Mouse (Mus musculus): ENCODE data around the gene Man1c1. TPM values are rescaled to one million over a fixed set of nuclear protein-coding genes. Genes with fewer than 3 reads are reported as not detected.

Gene Man1c1
- polyA plus RNA-seq, 1 experiment from 2014 or later: 5.6 TPM

DNA sequence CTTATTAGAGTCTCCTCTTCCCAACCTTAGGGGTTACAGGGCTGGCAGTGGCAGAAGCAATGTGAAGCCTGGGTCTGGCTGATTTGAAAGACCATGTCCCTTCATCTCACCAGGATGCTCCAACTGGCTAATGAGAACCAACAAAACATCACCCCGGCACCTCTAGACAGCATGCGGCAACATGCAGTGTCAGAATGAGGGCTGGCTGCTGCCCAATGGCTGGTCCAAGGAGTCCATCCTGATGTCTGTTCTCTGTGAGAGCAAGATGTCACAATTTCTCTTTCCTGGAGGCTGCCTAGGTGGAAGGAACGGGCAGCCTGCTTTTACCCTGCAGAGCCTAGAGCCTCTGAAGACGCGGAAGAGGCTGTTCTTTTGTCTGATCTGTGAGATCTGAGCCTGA is 46.6 kb downstream of the Man1c1 start:
- Histone ChIP-seq H3K9ac (replicated peaks; ENCODE audit: low read depth, low read length) (no peak overlapping the region), H3K27ac (ENCODE audit: low read depth, low read length) (no peak overlapping the region), H3K36me3 (ENCODE audit: control insufficient read depth, insufficient read depth, low read length) (no peaks in the 10 kb centered on the region), H3K4me2 (ENCODE audit: low read depth, low read length) (no peak overlapping the region), H3K4me1 (ENCODE audit: control insufficient read depth, insufficient read depth, low read length) (peaks cover 24% of the 10 kb centered on the region), H3K9me3 (ENCODE audit: control insufficient read depth, low read length) (no peaks in the 10 kb centered on the region), H3K27me3 (ENCODE audit: control insufficient read depth, insufficient read depth, low read length) (no peaks in the 10 kb centered on the region), H3K4me3 (ENCODE audit: low read depth, low read length) (no peak overlapping the region)
- 62% methylated on average over 5 of the region's 5 CpGs for WGBS
- no peak for ATAC-seq (ENCODE audit: low read depth)

DNA sequence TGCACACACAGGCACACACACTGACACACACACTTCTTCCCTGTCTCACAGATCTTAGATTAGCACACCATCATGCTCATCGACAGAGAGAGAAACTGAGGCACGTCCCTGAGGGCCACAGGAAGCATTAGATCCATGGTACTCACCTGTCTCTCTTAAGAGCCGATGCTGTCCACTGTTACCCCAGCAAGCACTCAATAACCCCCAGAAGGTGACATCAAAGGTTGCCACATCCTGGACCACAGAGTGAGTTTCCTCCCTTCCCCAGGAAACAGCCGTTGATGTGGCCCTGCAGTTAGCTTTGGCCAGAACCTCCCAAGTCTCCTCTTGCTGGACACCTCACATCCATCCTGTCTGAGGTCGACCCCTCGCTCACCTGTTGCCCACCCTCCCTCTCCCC is 49.7 kb downstream of the Man1c1 start:
- no peaks in the 10 kb centered on the region for H3K36me3 ChIP-seq (ENCODE audit: control insufficient read depth, insufficient read depth, low read length)
- H3K4me1 ChIP-seq (ENCODE audit: control insufficient read depth, insufficient read depth, low read length): peaks cover 4% of the 10 kb centered on the region; the same call in 1 of the 2 replicates
- H3K4me3 ChIP-seq (ENCODE audit: low read depth, low read length): no peak overlapping the region
- H3K27me3 ChIP-seq (ENCODE audit: control insufficient read depth, insufficient read depth, low read length): no peaks in the 10 kb centered on the region
- no peak overlapping the region for H3K27ac ChIP-seq (ENCODE audit: low read depth, low read length)
- no peak overlapping the region for H3K9ac ChIP-seq (replicated peaks; ENCODE audit: low read depth, low read length)
- WGBS: 91% methylated on average over 6 of the region's 6 CpGs
- H3K9me3 ChIP-seq (ENCODE audit: control insufficient read depth, low read length): no peaks in the 10 kb centered on the region
- H3K4me2 ChIP-seq (ENCODE audit: low read depth, low read length): no peak overlapping the region
- ATAC-seq (ENCODE audit: low read depth): no peak

DNA sequence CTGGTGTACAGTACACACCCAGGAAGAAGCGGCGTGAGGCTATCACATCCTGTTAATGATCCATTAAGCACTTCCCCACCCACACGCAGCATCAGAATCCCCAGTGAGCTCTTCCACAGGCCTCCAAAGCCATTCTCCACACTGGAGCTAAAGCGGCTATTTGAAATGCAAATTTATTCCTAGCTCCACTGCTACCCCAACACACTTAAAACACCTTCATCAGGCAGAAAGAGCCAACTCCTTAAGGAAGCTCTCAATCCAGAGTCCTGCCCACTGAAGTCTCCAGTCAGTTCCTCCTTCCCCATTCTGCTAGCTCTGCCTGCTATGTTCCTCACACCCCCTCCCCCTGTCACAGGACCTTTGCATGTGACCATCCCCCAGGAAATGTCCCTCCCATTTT is 51.4 kb downstream of the Man1c1 start:
- 32% methylated on average over 4 of the region's 4 CpGs for WGBS
- no peak overlapping the region for H3K27ac ChIP-seq (ENCODE audit: low read depth, low read length)

DNA sequence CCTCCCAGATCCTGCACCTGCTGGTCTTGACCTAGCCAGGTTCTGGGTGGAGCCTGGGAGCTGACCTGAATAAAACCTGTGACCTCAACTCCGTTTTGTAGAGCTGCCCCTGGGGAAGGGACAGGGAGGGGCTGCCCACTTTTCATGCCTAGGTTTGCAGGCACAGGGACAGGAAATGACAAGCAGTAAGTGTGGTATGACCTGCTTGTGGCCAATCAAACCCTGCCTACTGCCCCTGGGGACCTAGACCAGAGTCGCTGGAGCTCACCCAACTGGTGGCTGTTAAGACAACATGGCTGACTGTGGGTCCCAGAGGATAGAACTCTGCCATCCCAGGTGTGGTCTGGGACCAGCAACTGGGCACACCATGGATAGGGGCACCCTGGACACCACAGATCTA is 51.9 kb downstream of the Man1c1 start:
- Histone ChIP-seq H3K4me3 (ENCODE audit: low read depth, low read length) (no peak overlapping the region), H3K9me3 (ENCODE audit: control insufficient read depth, low read length) (no peaks in the 10 kb centered on the region), H3K27me3 (ENCODE audit: control insufficient read depth, insufficient read depth, low read length) (no peaks in the 10 kb centered on the region), H3K9ac (replicated peaks; ENCODE audit: low read depth, low read length) (no peak overlapping the region), H3K4me1 (ENCODE audit: control insufficient read depth, insufficient read depth, low read length) (no peaks in the 10 kb centered on the region), H3K4me2 (ENCODE audit: low read depth, low read length) (no peak overlapping the region), H3K27ac (ENCODE audit: low read depth, low read length) (no peak overlapping the region), H3K36me3 (ENCODE audit: control insufficient read depth, insufficient read depth, low read length) (no peaks in the 10 kb centered on the region)
- no peak for ATAC-seq (ENCODE audit: low read depth)
- 63% methylated on average over 2 of the region's 2 CpGs for WGBS

More for the DNA sequence above, 51.4 kb downstream of the Man1c1 start:
- H3K9me3 ChIP-seq (ENCODE audit: control insufficient read depth, low read length): no peaks in the 10 kb centered on the region
- H3K4me2 ChIP-seq (ENCODE audit: low read depth, low read length): no peak overlapping the region
- no peaks in the 10 kb centered on the region for H3K36me3 ChIP-seq (ENCODE audit: control insufficient read depth, insufficient read depth, low read length)
- no peak; the same call in 1 of the 2 replicates for ATAC-seq (ENCODE audit: low read depth)
- no peak overlapping the region for H3K9ac ChIP-seq (replicated peaks; ENCODE audit: low read depth, low read length)
- H3K4me3 ChIP-seq (ENCODE audit: low read depth, low read length): no peak overlapping the region
- no peaks in the 10 kb centered on the region for H3K27me3 ChIP-seq (ENCODE audit: control insufficient read depth, insufficient read depth, low read length)
- H3K4me1 ChIP-seq (ENCODE audit: control insufficient read depth, insufficient read depth, low read length): no peaks in the 10 kb centered on the region

DNA sequence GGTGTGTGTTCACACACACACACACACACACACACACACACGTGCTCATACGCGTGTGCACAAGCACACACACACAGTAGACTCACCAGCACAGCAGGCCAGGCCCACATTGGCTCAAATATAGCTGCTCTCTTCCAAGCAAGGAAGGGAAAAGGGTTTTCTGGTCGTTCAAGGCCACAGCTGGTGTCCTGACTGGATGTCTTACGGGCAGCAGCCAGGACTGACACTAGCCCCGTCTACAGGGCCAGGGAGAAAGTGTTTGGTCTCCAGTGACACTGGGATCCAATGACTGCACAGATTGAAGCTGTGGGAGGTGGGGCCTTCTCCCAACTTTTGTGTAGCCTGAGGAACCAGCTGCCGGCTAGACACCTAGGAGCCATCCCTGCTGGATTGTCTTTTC is 52.7 kb downstream of the Man1c1 start:
- no peak overlapping the region for H3K9ac ChIP-seq (replicated peaks; ENCODE audit: low read depth, low read length)
- no peaks in the 10 kb centered on the region for H3K36me3 ChIP-seq (ENCODE audit: control insufficient read depth, insufficient read depth, low read length)
- no peak for ATAC-seq (ENCODE audit: low read depth)
- WGBS: 61% methylated on average over 7 of the region's 7 CpGs
- no peaks in the 10 kb centered on the region for H3K9me3 ChIP-seq (ENCODE audit: control insufficient read depth, low read length)
- H3K27ac ChIP-seq (ENCODE audit: low read depth, low read length): no peak overlapping the region
- H3K4me2 ChIP-seq (ENCODE audit: low read depth, low read length): no peak overlapping the region
- no peaks in the 10 kb centered on the region for H3K4me1 ChIP-seq (ENCODE audit: control insufficient read depth, insufficient read depth, low read length)
- H3K27me3 ChIP-seq (ENCODE audit: control insufficient read depth, insufficient read depth, low read length): no peaks in the 10 kb centered on the region
- H3K4me3 ChIP-seq (ENCODE audit: low read depth, low read length): no peak overlapping the region

DNA sequence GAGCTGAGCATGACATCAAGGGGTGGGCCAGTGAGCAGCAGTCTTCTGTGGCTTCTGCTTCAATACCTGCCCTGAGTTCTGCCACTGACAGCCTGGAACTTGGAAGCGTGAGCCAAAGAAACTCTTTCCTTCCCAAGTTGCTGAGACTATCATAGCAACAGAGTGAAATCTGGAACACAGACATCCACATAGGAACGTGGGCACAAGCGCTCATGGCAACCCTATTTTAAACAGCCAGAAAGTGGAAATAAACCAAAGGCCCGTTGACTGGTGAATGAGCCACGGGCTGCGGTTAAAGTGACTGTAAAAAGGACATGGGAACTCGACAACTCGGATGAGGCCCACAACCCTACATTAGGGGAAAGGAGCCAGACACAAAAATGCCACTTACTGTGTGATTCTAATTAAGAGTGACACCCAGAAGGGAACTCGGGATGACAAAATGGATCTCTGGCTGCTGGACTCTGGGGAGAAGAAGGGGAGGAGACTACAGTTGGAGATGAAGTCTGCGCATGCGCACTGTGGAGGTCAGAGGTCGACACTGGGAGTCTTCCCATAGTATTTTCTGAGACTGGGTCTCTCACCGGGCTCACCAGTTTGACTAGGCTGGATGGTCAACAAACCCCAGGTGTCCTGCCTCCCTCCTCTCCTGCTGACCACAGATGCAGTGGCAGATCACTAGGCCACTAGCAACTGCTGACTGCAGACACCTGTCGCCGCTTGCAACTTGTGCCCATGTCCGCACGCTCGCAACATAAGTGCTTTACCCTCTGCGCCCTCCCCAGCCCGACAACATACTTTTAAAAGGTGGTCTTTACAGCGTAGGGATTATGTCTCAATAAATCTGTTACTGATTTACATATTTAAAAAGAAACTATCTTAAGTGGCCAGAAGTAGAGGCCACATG is 58.8 kb downstream of the Man1c1 start:
- Histone ChIP-seq H3K9ac (replicated peaks; ENCODE audit: low read depth, low read length) (no peak overlapping the region), H3K27me3 (ENCODE audit: control insufficient read depth, insufficient read depth, low read length) (no peaks in the 10 kb centered on the region), H3K4me3 (ENCODE audit: low read depth, low read length) (no peak overlapping the region), H3K4me2 (ENCODE audit: low read depth, low read length) (no peak overlapping the region), H3K27ac (ENCODE audit: low read depth, low read length) (no peak overlapping the region), H3K36me3 (ENCODE audit: control insufficient read depth, insufficient read depth, low read length) (no peaks in the 10 kb centered on the region), H3K9me3 (ENCODE audit: control insufficient read depth, low read length) (no peaks in the 10 kb centered on the region), H3K4me1 (ENCODE audit: control insufficient read depth, insufficient read depth, low read length) (no peaks in the 10 kb centered on the region)
- no peak for ATAC-seq (ENCODE audit: low read depth)
- 88% methylated on average over 21 of the region's 21 CpGs for WGBS

DNA sequence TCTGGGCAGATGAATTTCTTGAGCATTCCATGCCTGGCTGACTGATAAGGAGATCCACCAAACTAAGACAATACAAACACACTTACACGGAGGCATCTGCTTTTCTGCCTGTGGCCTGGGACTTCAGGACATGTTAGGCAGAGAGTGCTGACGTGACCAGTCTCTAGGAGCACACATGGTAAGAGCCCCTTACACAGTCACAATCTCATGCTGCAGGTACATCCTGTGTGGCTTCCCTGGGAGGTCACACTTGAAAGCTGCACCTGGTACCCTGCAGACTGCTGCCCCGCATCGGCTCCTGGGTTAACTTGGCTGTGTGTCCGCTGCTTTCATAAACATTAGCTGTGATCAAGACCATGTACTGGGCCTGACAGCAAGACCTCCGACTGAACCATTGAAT is 59.7 kb downstream of the Man1c1 start:
- WGBS: 93% methylated on average over 6 of the region's 6 CpGs
- no peak for ATAC-seq (ENCODE audit: low read depth)

DNA sequence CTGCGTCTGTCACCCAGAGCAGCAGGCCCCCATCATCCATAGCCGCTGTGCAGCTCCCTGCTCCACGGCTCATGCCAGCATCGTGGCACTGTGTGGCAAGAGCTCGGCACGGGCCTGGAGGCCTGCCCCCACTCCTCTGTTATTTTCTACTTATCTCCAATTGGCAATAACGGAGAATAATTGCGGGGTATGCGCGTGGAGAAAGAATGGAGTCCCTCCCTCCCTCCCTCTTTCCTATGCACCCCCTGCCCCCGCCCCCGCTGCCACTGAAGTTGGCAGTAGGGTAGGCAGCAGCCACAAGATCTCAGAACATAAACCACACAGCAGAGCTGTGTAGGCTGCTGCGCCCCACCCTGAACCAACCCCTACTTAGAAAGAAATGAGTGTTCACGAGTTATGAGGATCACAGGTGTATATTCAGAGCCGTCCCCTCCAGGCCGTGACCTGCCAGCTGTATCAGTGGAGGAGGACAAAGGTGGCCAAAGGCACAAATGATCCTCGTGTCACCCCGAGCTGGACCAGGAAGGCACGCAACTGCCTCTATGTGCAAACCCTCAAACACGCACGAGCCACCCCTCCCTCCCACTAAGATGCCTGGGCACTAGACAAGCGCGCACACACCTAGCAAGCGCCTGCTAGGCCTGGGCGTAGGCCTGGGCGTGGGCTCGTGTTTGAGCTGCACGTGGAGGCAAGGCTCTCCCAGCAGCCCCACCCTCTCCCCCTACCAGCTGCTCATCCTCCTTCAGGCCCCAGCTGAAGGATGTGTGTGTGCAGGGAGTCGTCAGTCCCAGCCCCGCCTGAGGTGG is 62.2 kb downstream of the Man1c1 start:
- H3K4me3 ChIP-seq (ENCODE audit: low read depth, low read length): no peak overlapping the region
- H3K36me3 ChIP-seq (ENCODE audit: control insufficient read depth, insufficient read depth, low read length): no peaks in the 10 kb centered on the region
- ATAC-seq (ENCODE audit: low read depth): no peak
- H3K4me1 ChIP-seq (ENCODE audit: control insufficient read depth, insufficient read depth, low read length): no peaks in the 10 kb centered on the region
- 0 out of 2 replicates have a peak overlapping the region, but pooled peaks have one; percentile 4 for H3K27ac ChIP-seq (ENCODE audit: low read depth, low read length)
- no peaks in the 10 kb centered on the region for H3K9me3 ChIP-seq (ENCODE audit: control insufficient read depth, low read length)
- peak overlapping the region; percentile 16; the same call in 1 of the 2 replicates for H3K9ac ChIP-seq (replicated peaks; ENCODE audit: low read depth, low read length)
- 79% methylated on average over 30 of the region's 30 CpGs for WGBS
- no peaks in the 10 kb centered on the region for H3K27me3 ChIP-seq (ENCODE audit: control insufficient read depth, insufficient read depth, low read length)
- no peak overlapping the region for H3K4me2 ChIP-seq (ENCODE audit: low read depth, low read length)

More for the DNA sequence above, 59.7 kb downstream of the Man1c1 start:
- H3K9me3 ChIP-seq (ENCODE audit: control insufficient read depth, low read length): no peaks in the 10 kb centered on the region
- H3K9ac ChIP-seq (replicated peaks; ENCODE audit: low read depth, low read length): no peak overlapping the region
- H3K4me2 ChIP-seq (ENCODE audit: low read depth, low read length): no peak overlapping the region
- no peaks in the 10 kb centered on the region for H3K27me3 ChIP-seq (ENCODE audit: control insufficient read depth, insufficient read depth, low read length)
- no peak overlapping the region for H3K27ac ChIP-seq (ENCODE audit: low read depth, low read length)
- H3K4me1 ChIP-seq (ENCODE audit: control insufficient read depth, insufficient read depth, low read length): no peaks in the 10 kb centered on the region
- H3K36me3 ChIP-seq (ENCODE audit: control insufficient read depth, insufficient read depth, low read length): no peaks in the 10 kb centered on the region
- no peak overlapping the region for H3K4me3 ChIP-seq (ENCODE audit: low read depth, low read length)

DNA sequence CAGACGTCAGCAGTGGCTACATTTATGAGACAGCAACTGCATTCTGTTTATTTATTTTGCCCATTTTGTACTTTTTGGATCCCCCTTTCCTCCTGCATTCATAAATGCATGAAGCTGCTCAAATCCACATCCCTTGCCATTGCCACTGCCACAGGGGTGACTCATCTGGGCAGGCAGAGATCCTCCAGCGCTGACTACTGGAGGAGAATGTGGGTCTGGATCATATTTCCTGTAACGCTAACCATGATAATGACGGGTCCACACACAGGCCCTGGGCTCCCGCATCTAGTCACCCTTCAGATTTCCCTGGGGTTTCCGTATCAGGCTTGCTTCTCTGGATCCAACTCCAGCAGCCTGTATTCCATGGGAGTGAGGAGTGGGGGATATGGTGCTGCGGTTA is 64.8 kb downstream of the Man1c1 start:
- H3K27ac ChIP-seq (ENCODE audit: low read depth, low read length): no peak overlapping the region
- no peak overlapping the region for H3K9ac ChIP-seq (replicated peaks; ENCODE audit: low read depth, low read length)
- no peak for ATAC-seq (ENCODE audit: low read depth)
- H3K4me3 ChIP-seq (ENCODE audit: low read depth, low read length): no peak overlapping the region
- 90% methylated on average over 7 of the region's 7 CpGs for WGBS
- no peaks in the 10 kb centered on the region for H3K9me3 ChIP-seq (ENCODE audit: control insufficient read depth, low read length)
- no peaks in the 10 kb centered on the region for H3K4me1 ChIP-seq (ENCODE audit: control insufficient read depth, insufficient read depth, low read length)
- H3K36me3 ChIP-seq (ENCODE audit: control insufficient read depth, insufficient read depth, low read length): no peaks in the 10 kb centered on the region
- no peak overlapping the region for H3K4me2 ChIP-seq (ENCODE audit: low read depth, low read length)
- no peaks in the 10 kb centered on the region for H3K27me3 ChIP-seq (ENCODE audit: control insufficient read depth, insufficient read depth, low read length)

All from neural tube, embryonic 14.5 days (tissue).